13 mouse cellular contexts compared by ENCODE assay signal in genomic region chr4:136599869-136600268, GRCm38 (mm10). TPM values are rescaled to one million over a fixed set of nuclear protein-coding genes. Genes with fewer than 3 reads are reported as not detected.
A peak's percentile ranks its signal among the peaks of the same experiment; 100 is the strongest.
DNase-seq lines count a peak whose midpoint lies in the region; ATAC-seq and TF ChIP-seq lines count a peak whose summit lies in the region.
"Had no signal": no experiment of that assay in that cellular context is flagged by ENCODE, and none has a peak within 500 bp of the region (broad histone marks: within the 10 kb centered on the region; RNA-seq: fewer than 3 reads in every experiment).

No protein-coding gene starts in this region.

- ATAC-seq in forebrain, embryonic 12.5 days (ENCODE audit: low FRiP score): no peak
- ATAC-seq in forebrain, embryonic 16.5 days: no peak
- no peak for ATAC-seq in liver, postnatal 0 days
- ATAC-seq in forebrain, embryonic 15.5 days (replicated peaks): no peak
- ATAC-seq in neural tube, embryonic 13.5 days (ENCODE audit: low read depth): no peak
- no peak for ATAC-seq in frontal cortex, adult (ENCODE audit: low TSS enrichment)

- intact Hi-C loops in left cerebral cortex, postnatal 25 days (cut with DNase I): no loop called here

- WGBS in forebrain, embryonic 12.5 days: 94% methylated on average over 3 of the region's 3 CpGs
- 87% methylated on average over 3 of the region's 3 CpGs for WGBS in forebrain, embryonic 16.5 days
- 98% methylated on average over 3 of the region's 3 CpGs for WGBS in liver, postnatal 0 days (ENCODE audit: insufficient replicate concordance)
- 90% methylated on average over 3 of the region's 3 CpGs for WGBS in forebrain, embryonic 15.5 days
- WGBS in neural tube, embryonic 13.5 days: 95% methylated on average over 3 of the region's 3 CpGs

- no peak overlapping the region for H3K9ac ChIP-seq in forebrain, embryonic 12.5 days
- H3K9ac ChIP-seq in forebrain, embryonic 16.5 days (replicated peaks; ENCODE audit: low read depth, low read length): no peak overlapping the region
- H3K9ac ChIP-seq in liver, postnatal 0 days (replicated peaks): no peak overlapping the region
- no peak overlapping the region for H3K9ac ChIP-seq in forebrain, embryonic 15.5 days (replicated peaks)
- H3K9ac ChIP-seq in neural tube, embryonic 13.5 days: no peak overlapping the region

- peaks cover 25% of the 10 kb centered on the region for H3K4me1 ChIP-seq in forebrain, embryonic 12.5 days
- peaks cover 22% of the 10 kb centered on the region for H3K4me1 ChIP-seq in forebrain, embryonic 16.5 days (replicated peaks; ENCODE audit: control insufficient read depth, insufficient read depth, low read length)
- H3K4me1 ChIP-seq in liver, postnatal 0 days (ENCODE audit: insufficient read depth): peaks cover 16% of the 10 kb centered on the region
- peaks cover 41% of the 10 kb centered on the region for H3K4me1 ChIP-seq in forebrain, embryonic 15.5 days
- peaks cover 50% of the 10 kb centered on the region for H3K4me1 ChIP-seq in neural tube, embryonic 13.5 days (replicated peaks)

- H3K27ac ChIP-seq in forebrain, embryonic 12.5 days: no peak overlapping the region
- no peak overlapping the region for H3K27ac ChIP-seq in forebrain, embryonic 16.5 days (ENCODE audit: low read length)
- H3K27ac ChIP-seq in liver, postnatal 0 days (ENCODE audit: low read depth): no peak overlapping the region
- H3K27ac ChIP-seq in forebrain, embryonic 15.5 days (replicated peaks): no peak overlapping the region
- no peak overlapping the region for H3K27ac ChIP-seq in neural tube, embryonic 13.5 days (replicated peaks)

- H3K27me3 ChIP-seq in forebrain, embryonic 12.5 days: no peaks in the 10 kb centered on the region
- no peaks in the 10 kb centered on the region for H3K27me3 ChIP-seq in forebrain, embryonic 16.5 days (replicated peaks; ENCODE audit: control insufficient read depth, insufficient read depth, low read length)
- H3K27me3 ChIP-seq in liver, postnatal 0 days (ENCODE audit: insufficient read depth, low read length): no peaks in the 10 kb centered on the region
- no peaks in the 10 kb centered on the region for H3K27me3 ChIP-seq in forebrain, embryonic 15.5 days
- no peaks in the 10 kb centered on the region for H3K27me3 ChIP-seq in neural tube, embryonic 13.5 days

- H3K9me3 ChIP-seq in forebrain, embryonic 12.5 days: no peaks in the 10 kb centered on the region
- no peaks in the 10 kb centered on the region for H3K9me3 ChIP-seq in forebrain, embryonic 16.5 days (ENCODE audit: control insufficient read depth, low read length)
- H3K9me3 ChIP-seq in liver, postnatal 0 days (ENCODE audit: low read length): no peaks in the 10 kb centered on the region
- no peaks in the 10 kb centered on the region for H3K9me3 ChIP-seq in forebrain, embryonic 15.5 days
- H3K9me3 ChIP-seq in neural tube, embryonic 13.5 days: no peaks in the 10 kb centered on the region

- H3K4me3 ChIP-seq in forebrain, embryonic 12.5 days (replicated peaks): no peak overlapping the region
- no peak overlapping the region for H3K4me3 ChIP-seq in forebrain, embryonic 16.5 days (replicated peaks; ENCODE audit: low read length)
- H3K4me3 ChIP-seq in liver, postnatal 0 days (ENCODE audit: low read depth, low read length): no peak overlapping the region
- H3K4me3 ChIP-seq in forebrain, embryonic 15.5 days: peak overlapping the region; percentile 66; the same call in 1 of the 2 replicates
- peak overlapping the region; percentile 99; the same call in 1 of the 2 replicates for H3K4me3 ChIP-seq in neural tube, embryonic 13.5 days

- peak; percentile 41 for TF ChIP-seq CTCF in liver, postnatal 0 days (IDR thresholded peaks at IDR 0.05; ENCODE audit: low read depth)

- H3K4me2 ChIP-seq in forebrain, embryonic 12.5 days: peak overlapping the region; percentile 63; the same call in 1 of the 2 replicates
- no peak overlapping the region; the same call in 1 of the 2 replicates for H3K4me2 ChIP-seq in forebrain, embryonic 16.5 days (ENCODE audit: low read length)
- no peak overlapping the region for H3K4me2 ChIP-seq in liver, postnatal 0 days (ENCODE audit: low read depth, low read length)
- H3K4me2 ChIP-seq in forebrain, embryonic 15.5 days (replicated peaks): peak overlapping the region; percentile 60
- peak overlapping the region; percentile 76 for H3K4me2 ChIP-seq in neural tube, embryonic 13.5 days

- no peak for DNase-seq in liver, postnatal 0 days
- DNase-seq in liver: no peak
- DNase-seq in left cerebral cortex, postnatal 25 days (ENCODE audit: low spot score in 2 of 2): no peak
- DNase-seq: cerebellum, adult 11 months; kidney, postnatal 14 days had no signal

- no peak for TF ChIP-seq EP300 in liver, postnatal 0 days (IDR thresholded peaks at IDR 0.05; ENCODE audit: low read depth)

- 0 out of 2 replicates have a peak, but pooled peaks cover 3% of the 10 kb centered on the region for H3K36me3 ChIP-seq in forebrain, embryonic 12.5 days (replicated peaks)
- no peaks in the 10 kb centered on the region for H3K36me3 ChIP-seq in forebrain, embryonic 16.5 days (ENCODE audit: control insufficient read depth, insufficient read depth)
- no peaks in the 10 kb centered on the region for H3K36me3 ChIP-seq in liver, postnatal 0 days (replicated peaks; ENCODE audit: insufficient read depth, low read length)
- no peaks in the 10 kb centered on the region for H3K36me3 ChIP-seq in forebrain, embryonic 15.5 days
- no peaks in the 10 kb centered on the region for H3K36me3 ChIP-seq in neural tube, embryonic 13.5 days

RNA-seq across cellular contexts. Expression of gene Kdm1a, which starts 2.7 kb away (rescaled TPM):
- polyA plus RNA-seq in forebrain, embryonic 12.5 days (2016; fragmentation: Nextera tagmentation; extraction: Ambion mirVana): 105 and 111 TPM in 2 replicates
- 82.2 and 87.4 TPM in 2 replicates for polyA plus RNA-seq in forebrain, embryonic 16.5 days (2015; fragmentation: Nextera tagmentation; extraction: Ambion mirVana)
- 6.3 and 6.8 TPM in 2 replicates for polyA plus RNA-seq in liver, postnatal 0 days (2015; fragmentation: Nextera tagmentation; extraction: Ambion mirVana)
- 94.3 and 108 TPM in 2 replicates for polyA plus RNA-seq in forebrain, embryonic 15.5 days (2015; fragmentation: Nextera tagmentation; extraction: Ambion mirVana)
- 76.5 TPM in 2 replicates for polyA plus RNA-seq in neural tube, embryonic 13.5 days (2015; fragmentation: Nextera tagmentation; extraction: Ambion mirVana)
- 10 to 100 TPM; 93.2 to 97.2 TPM for total RNA-seq in left cerebral cortex, postnatal 25 days (2021)

RNA-seq across cellular contexts. Expression of gene Tex46, which starts 10.4 kb away (rescaled TPM):
- polyA plus RNA-seq in forebrain, embryonic 12.5 days (2016; fragmentation: Nextera tagmentation; extraction: Ambion mirVana): not detected in 2 replicates
- not detected in 2 replicates for polyA plus RNA-seq in forebrain, embryonic 16.5 days (2015; fragmentation: Nextera tagmentation; extraction: Ambion mirVana)
- polyA plus RNA-seq in liver, postnatal 0 days (2015; fragmentation: Nextera tagmentation; extraction: Ambion mirVana): not detected in 2 replicates
- polyA plus RNA-seq in forebrain, embryonic 15.5 days (2015; fragmentation: Nextera tagmentation; extraction: Ambion mirVana): not detected in 2 replicates
- not detected in 2 replicates for polyA plus RNA-seq in neural tube, embryonic 13.5 days (2015; fragmentation: Nextera tagmentation; extraction: Ambion mirVana)
- not detected for total RNA-seq in left cerebral cortex, postnatal 25 days (2021)
- polyA plus RNA-seq: embryonic facial prominence, embryonic 11.5 days; heart, embryonic 16.5 days; lung, embryonic 16.5 days had no signal

RNA-seq across cellular contexts. Expression of gene Lactbl1, which starts 22.6 kb away (rescaled TPM):
- polyA plus RNA-seq in forebrain, embryonic 12.5 days (2016; fragmentation: Nextera tagmentation; extraction: Ambion mirVana): 0.08 TPM in 1 of 2 replicates, not detected in the other
- polyA plus RNA-seq in forebrain, embryonic 16.5 days (2015; fragmentation: Nextera tagmentation; extraction: Ambion mirVana): 0.06 TPM in 1 of 2 replicates, not detected in the other
- polyA plus RNA-seq in liver, postnatal 0 days (2015; fragmentation: Nextera tagmentation; extraction: Ambion mirVana): not detected in 2 replicates
- 0.05 TPM in 1 of 2 replicates, not detected in the other for polyA plus RNA-seq in forebrain, embryonic 15.5 days (2015; fragmentation: Nextera tagmentation; extraction: Ambion mirVana)
- 0.10 TPM in 1 of 2 replicates, not detected in the other for polyA plus RNA-seq in neural tube, embryonic 13.5 days (2015; fragmentation: Nextera tagmentation; extraction: Ambion mirVana)
- not detected for total RNA-seq in left cerebral cortex, postnatal 25 days (2021)
- polyA plus RNA-seq: embryonic facial prominence, embryonic 11.5 days; lung, embryonic 16.5 days had no signal

Comparison
In these comparisons a context has a peak if more than half of its experiments do, and no peak if none do; other contexts are left out.
1. H3K4me2 ChIP-seq: peak in forebrain, embryonic 12.5 days (single experiment), forebrain, embryonic 15.5 days (single experiment) and neural tube, embryonic 13.5 days (single experiment); none in forebrain, embryonic 16.5 days (single experiment) and liver, postnatal 0 days (single experiment).
2. H3K4me3 ChIP-seq: peak in forebrain, embryonic 15.5 days (single experiment) and neural tube, embryonic 13.5 days (single experiment); none in forebrain, embryonic 12.5 days (single experiment), forebrain, embryonic 16.5 days (single experiment) and liver, postnatal 0 days (single experiment).